8 mouse cellular contexts compared by ENCODE assay signal in genomic region chr10:85013464-85013863, GRCm38 (mm10).
A peak's percentile ranks its signal among the peaks of the same experiment; 100 is the strongest.
DNase-seq lines count a peak whose midpoint lies in the region; ATAC-seq and TF ChIP-seq lines count a peak whose summit lies in the region.

No protein-coding gene starts in this region.

- peak; percentile 83 for TF ChIP-seq CTCF in heart, adult 2 months (IDR thresholded peaks at IDR 0.05)
- TF ChIP-seq CTCF in hindbrain, postnatal 0 days (IDR thresholded peaks at IDR 0.05; ENCODE audit: low read depth), result peak; percentile 81

- intact Hi-C loops in heart, adult 2 months (cut with DNase I), result no loop called here
- intact Hi-C loops in heart, postnatal 25 days (cut with DNase I), result no loop called here

- no peaks in the 10 kb centered on the region for H3K79me2 ChIP-seq in heart, adult 2 months (replicated peaks; ENCODE audit: control insufficient read depth, insufficient read depth, low read length)

- no peak overlapping the region for H3K27ac ChIP-seq in heart, adult 2 months
- no peak overlapping the region for H3K27ac ChIP-seq in hindbrain, postnatal 0 days
- H3K27ac ChIP-seq in liver, embryonic 11.5 days (ENCODE audit: low read depth, low read length), result no peak overlapping the region

- WGBS in heart, adult 2 months, result 15% methylated on average over 1 of the region's 1 CpGs
- WGBS in hindbrain, postnatal 0 days, result 25% methylated on average over 1 of the region's 1 CpGs
- 39% methylated on average over 1 of the region's 1 CpGs for WGBS in liver, embryonic 11.5 days

- no peak overlapping the region for H3K4me3 ChIP-seq in heart, adult 2 months
- no peak overlapping the region for H3K4me3 ChIP-seq in hindbrain, postnatal 0 days (ENCODE audit: low read length)
- H3K4me3 ChIP-seq in liver, embryonic 11.5 days (ENCODE audit: low read depth, low read length), result no peak overlapping the region

- H3K9me3 ChIP-seq in hindbrain, postnatal 0 days (ENCODE audit: low read length), result no peaks in the 10 kb centered on the region
- H3K9me3 ChIP-seq in liver, embryonic 11.5 days (ENCODE audit: control insufficient read depth, low read length), result no peaks in the 10 kb centered on the region

- peak; percentile 73 for ATAC-seq in hindbrain, postnatal 0 days
- peak; percentile 65 for ATAC-seq in liver, embryonic 11.5 days (replicated peaks; ENCODE audit: low FRiP score)

- no peak overlapping the region for H3K4me2 ChIP-seq in hindbrain, postnatal 0 days (ENCODE audit: low read depth, low read length)
- H3K4me2 ChIP-seq in liver, embryonic 11.5 days, result no peak overlapping the region

- no peaks in the 10 kb centered on the region for H3K27me3 ChIP-seq in heart, adult 2 months (ENCODE audit: control insufficient read depth, insufficient read depth, low read length)
- H3K27me3 ChIP-seq in hindbrain, postnatal 0 days (ENCODE audit: insufficient read depth, low read length), result no peaks in the 10 kb centered on the region
- H3K27me3 ChIP-seq in liver, embryonic 11.5 days (replicated peaks; ENCODE audit: control insufficient read depth, insufficient read depth, low read length), result no peaks in the 10 kb centered on the region

- 0 out of 2 replicates have a peak, but pooled peaks cover 2% of the 10 kb centered on the region for H3K36me3 ChIP-seq in heart, adult 2 months (ENCODE audit: control insufficient read depth, insufficient read depth, low read length)
- peaks cover 21% of the 10 kb centered on the region for H3K36me3 ChIP-seq in hindbrain, postnatal 0 days (ENCODE audit: insufficient read depth, low read length)
- H3K36me3 ChIP-seq in liver, embryonic 11.5 days (ENCODE audit: control insufficient read depth, insufficient read depth, low read length), result peaks cover 9% of the 10 kb centered on the region

- TF ChIP-seq EP300 in heart, adult 2 months (IDR thresholded peaks at IDR 0.05; ENCODE audit: insufficient read depth, low read depth, low read length), result no peak

- no peak overlapping the region for H3K9ac ChIP-seq in heart, adult 2 months (ENCODE audit: low read depth, low read length)
- H3K9ac ChIP-seq in hindbrain, postnatal 0 days (replicated peaks; ENCODE audit: low read length), result no peak overlapping the region
- H3K9ac ChIP-seq in liver, embryonic 11.5 days (ENCODE audit: low read depth, low read length), result no peak overlapping the region

- peak; percentile 16 to 45 for DNase-seq in heart, adult 2 months
- no peak for DNase-seq in heart, postnatal 25 days (ENCODE audit: low spot score)
- peak; percentile 38 for DNase-seq in MN1 (ENCODE audit: low spot score)
- peak; percentile 81 for DNase-seq in embryo, embryonic 10 days (ENCODE audit: low spot score)
- DNase-seq in hindbrain, postnatal 0 days (ENCODE audit: low spot score), result peak; percentile 60
- DNase-seq in liver, embryonic 11.5 days (ENCODE audit: low spot score), result peak; percentile 43
- peak; percentile 59 for DNase-seq in naive thymus-derived CD4-positive, alpha-beta T cell, adult 2 months (ENCODE audit: low read depth)
- peak; percentile 52 for DNase-seq in thymus, postnatal 0 days (ENCODE audit: low spot score)

- no peaks in the 10 kb centered on the region for H3K4me1 ChIP-seq in heart, adult 2 months (ENCODE audit: control insufficient read depth, insufficient read depth, low read length)
- H3K4me1 ChIP-seq in hindbrain, postnatal 0 days (ENCODE audit: insufficient read depth, low read length), result no peaks in the 10 kb centered on the region
- H3K4me1 ChIP-seq in liver, embryonic 11.5 days (replicated peaks; ENCODE audit: control insufficient read depth, insufficient read depth, low read length), result no peaks in the 10 kb centered on the region

- TF ChIP-seq POLR2A in heart, adult 2 months (IDR thresholded peaks at IDR 0.05; ENCODE audit: insufficient read depth, low read depth, low read length), result no peak
